Mouse (Mus musculus) midbrain, embryonic 12.5 days (tissue): ENCODE measurements at regions not wholly inside any gene's neighbourhood (a gene's known extent, or its start where the extent isn't known, plus 50 kb on each side); places are given as distances from the start of the nearest gene placed in this dataset.

ENCODE experiments used
- ATAC-seq: fragments of 200-750 bp; cut with Nextera tagmentation; 2 replicates; pipeline ENCODE4 v1.8.0; 2017; ENCODE audit warnings: low read depth, moderate TSS enrichment, moderate library complexity; ENCODE audit not compliant: low FRiP score
- H3K27ac ChIP-seq: fragments of 300-500 bp; sonication (generic); replicated peaks from 2 replicates; pipeline ENCODE4 v1.5.1; 2016; ENCODE audit warnings: mild to moderate bottlenecking
- H3K27me3 ChIP-seq: fragments of 300-500 bp; sonication (generic); 2 replicates; pipeline ENCODE4 v1.6.1; 2016; ENCODE audit warnings: mild to moderate bottlenecking
- H3K36me3 ChIP-seq: fragments of 300-500 bp; sonication (generic); 2 replicates; pipeline ENCODE4 v1.6.1; 2016
- H3K4me1 ChIP-seq: fragments of 300-500 bp; sonication (generic); 2 replicates; pipeline ENCODE4 v1.6.1; 2016
- H3K4me2 ChIP-seq: fragments of 300-500 bp; sonication (generic); replicated peaks from 2 replicates; pipeline ENCODE4 v1.6.1; 2016; ENCODE audit warnings: mild to moderate bottlenecking, moderate library complexity
- H3K4me3 ChIP-seq: fragments of 300-500 bp; sonication (generic); 2 replicates; pipeline ENCODE4 v1.5.1; 2016; ENCODE audit warnings: mild to moderate bottlenecking
- H3K9ac ChIP-seq: fragments of 300-500 bp; sonication (generic); replicated peaks from 2 replicates; pipeline ENCODE4 v1.6.1; 2016; ENCODE audit warnings: mild to moderate bottlenecking, moderate library complexity
- H3K9me3 ChIP-seq: fragments of 300-500 bp; sonication (generic); 2 replicates; pipeline ENCODE4 v1.6.1; 2016; ENCODE audit warnings: mild to moderate bottlenecking
- WGBS: fragments of 180-500 bp; shearing (Covaris S2); methylation state at CpG from one replicate; pipeline ENCODE4 v1.1.7; 2016; 5-methylcytosine and 5-hydroxymethylcytosine counted together

- ATAC-seq, result no peak
- 46% methylated on average over 1 of the region's 1 CpGs for WGBS
- H3K4me2 ChIP-seq, result no peak overlapping the region
- H3K4me3 ChIP-seq, result no peak overlapping the region
- no peaks in the 10 kb centered on the region for H3K36me3 ChIP-seq
- H3K27me3 ChIP-seq, result peaks cover 19% of the 10 kb centered on the region
- H3K4me1 ChIP-seq, result peaks cover 4% of the 10 kb centered on the region; the same call in 1 of the 2 replicates
- H3K27ac ChIP-seq, result no peak overlapping the region
- no peaks in the 10 kb centered on the region for H3K9me3 ChIP-seq
- H3K9ac ChIP-seq, result no peak overlapping the region
Observed at GRCm38 (mm10) chr2:147989616-147990015, 57.2 kb downstream of the Foxa2 start.

- no peak for ATAC-seq
- Histone ChIP-seq H3K9ac (no peak overlapping the region), H3K27ac (no peak overlapping the region), H3K4me3 (no peak overlapping the region), H3K27me3 (peaks cover 25% of the 10 kb centered on the region), H3K36me3 (no peaks in the 10 kb centered on the region), H3K4me2 (no peak overlapping the region), H3K4me1 (peaks cover 6% of the 10 kb centered on the region; the same call in 1 of the 2 replicates), H3K9me3 (no peaks in the 10 kb centered on the region)
Observed at GRCm38 (mm10) chr2:147988586-147988985, 58.2 kb downstream of the Foxa2 start.

GRCm38 (mm10) chr2:147985261-147985575 is 61.6 kb downstream of the Foxa2 start:
- no peak for ATAC-seq
- Histone ChIP-seq H3K4me1 (peaks cover 13% of the 10 kb centered on the region; the same call in 1 of the 2 replicates), H3K9ac (no peak overlapping the region), H3K4me3 (no peak overlapping the region), H3K36me3 (no peaks in the 10 kb centered on the region), H3K27ac (no peak overlapping the region), H3K9me3 (no peaks in the 10 kb centered on the region), H3K4me2 (no peak overlapping the region), H3K27me3 (peaks cover 38% of the 10 kb centered on the region)
- WGBS, result 83% methylated on average over 2 of the region's 2 CpGs

- Histone ChIP-seq H3K4me3 (no peak overlapping the region), H3K27me3 (peaks cover 41% of the 10 kb centered on the region), H3K4me1 (peaks cover 13% of the 10 kb centered on the region; the same call in 1 of the 2 replicates), H3K9ac (no peak overlapping the region), H3K9me3 (no peaks in the 10 kb centered on the region), H3K27ac (peak overlapping the region; percentile 8; the same call in 1 of the 2 replicates), H3K36me3 (no peaks in the 10 kb centered on the region), H3K4me2 (no peak overlapping the region)
- 44% methylated on average over 12 of the region's 12 CpGs for WGBS
- ATAC-seq, result peak; percentile 81
Observed at GRCm38 (mm10) chr2:147984547-147985260, 62.1 kb downstream of the Foxa2 start.

GRCm38 (mm10) chr2:147980929-147981479 is 65.8 kb downstream of the Foxa2 start:
- no peak overlapping the region for H3K4me3 ChIP-seq
- 37% methylated on average over 6 of the region's 6 CpGs for WGBS
- peaks cover 43% of the 10 kb centered on the region for H3K27me3 ChIP-seq
- H3K36me3 ChIP-seq, result no peaks in the 10 kb centered on the region
- H3K4me1 ChIP-seq, result peaks cover 13% of the 10 kb centered on the region; the same call in 1 of the 2 replicates
- H3K9me3 ChIP-seq, result no peaks in the 10 kb centered on the region
- no peak overlapping the region for H3K27ac ChIP-seq
- ATAC-seq, result peak; percentile 36; the same call in 1 of the 2 replicates
- H3K4me2 ChIP-seq, result no peak overlapping the region
- H3K9ac ChIP-seq, result no peak overlapping the region

GRCm38 (mm10) chr2:147980408-147980807 is 66.4 kb downstream of the Foxa2 start:
- ATAC-seq, result no peak
- no peaks in the 10 kb centered on the region for H3K36me3 ChIP-seq
- H3K9me3 ChIP-seq, result no peaks in the 10 kb centered on the region

GRCm38 (mm10) chr2:147979660-147980364 is 67.0 kb downstream of the Foxa2 start:
- H3K4me3 ChIP-seq, result no peak overlapping the region
- ATAC-seq, result no peak
- H3K9ac ChIP-seq, result no peak overlapping the region
- no peaks in the 10 kb centered on the region for H3K9me3 ChIP-seq
- H3K4me2 ChIP-seq, result no peak overlapping the region
- H3K36me3 ChIP-seq, result no peaks in the 10 kb centered on the region
- peaks cover 11% of the 10 kb centered on the region; the same call in 1 of the 2 replicates for H3K4me1 ChIP-seq
- peaks cover 35% of the 10 kb centered on the region for H3K27me3 ChIP-seq
- no peak overlapping the region for H3K27ac ChIP-seq
- 80% methylated on average over 4 of the region's 4 CpGs for WGBS

More at GRCm38 (mm10) chr2:147980408-147980807, 66.4 kb downstream of the Foxa2 start:
- H3K9ac ChIP-seq, result no peak overlapping the region
- WGBS, result 100% methylated on average over 1 of the region's 1 CpGs
- no peak overlapping the region for H3K4me2 ChIP-seq
- H3K4me3 ChIP-seq, result no peak overlapping the region
- H3K27ac ChIP-seq, result no peak overlapping the region
- peaks cover 13% of the 10 kb centered on the region; the same call in 1 of the 2 replicates for H3K4me1 ChIP-seq
- peaks cover 39% of the 10 kb centered on the region for H3K27me3 ChIP-seq

- Histone ChIP-seq H3K9me3 (no peaks in the 10 kb centered on the region), H3K4me1 (peaks cover 7% of the 10 kb centered on the region; the same call in 1 of the 2 replicates), H3K27me3 (peaks cover 31% of the 10 kb centered on the region), H3K9ac (no peak overlapping the region), H3K27ac (no peak overlapping the region), H3K36me3 (no peaks in the 10 kb centered on the region), H3K4me2 (no peak overlapping the region), H3K4me3 (no peak overlapping the region)
- no peak for ATAC-seq
- 86% methylated on average over 1 of the region's 1 CpGs for WGBS
Observed at GRCm38 (mm10) chr2:147979001-147979400, 67.8 kb downstream of the Foxa2 start.

- Histone ChIP-seq H3K4me1 (no peaks in the 10 kb centered on the region), H3K36me3 (no peaks in the 10 kb centered on the region), H3K4me3 (no peak overlapping the region), H3K27me3 (peaks cover 21% of the 10 kb centered on the region), H3K9ac (no peak overlapping the region), H3K9me3 (no peaks in the 10 kb centered on the region), H3K27ac (no peak overlapping the region), H3K4me2 (no peak overlapping the region)
- WGBS, result 63% methylated on average over 2 of the region's 2 CpGs
- ATAC-seq, result no peak
Observed at GRCm38 (mm10) chr2:147974776-147975175, 72.0 kb downstream of the Foxa2 start.

- peaks cover 10% of the 10 kb centered on the region; the same call in 1 of the 2 replicates for H3K4me1 ChIP-seq
- peak; percentile 47 for ATAC-seq
- no peak overlapping the region for H3K9ac ChIP-seq
- H3K4me3 ChIP-seq, result no peak overlapping the region
- H3K9me3 ChIP-seq, result no peaks in the 10 kb centered on the region
- H3K27ac ChIP-seq, result 0 out of 2 replicates have a peak overlapping the region, but pooled peaks have one; percentile 1
- peaks cover 24% of the 10 kb centered on the region for H3K27me3 ChIP-seq
- no peaks in the 10 kb centered on the region for H3K36me3 ChIP-seq
- WGBS, result 18% methylated on average over 10 of the region's 10 CpGs
- H3K4me2 ChIP-seq, result no peak overlapping the region
Observed at GRCm38 (mm10) chr2:147968671-147969070, 78.1 kb downstream of the Foxa2 start.

GRCm38 (mm10) chr2:147967829-147968529 is 78.8 kb downstream of the Foxa2 start:
- no peak overlapping the region for H3K27ac ChIP-seq
- H3K4me3 ChIP-seq, result no peak overlapping the region
- no peak overlapping the region for H3K4me2 ChIP-seq
- H3K9me3 ChIP-seq, result no peaks in the 10 kb centered on the region
- no peaks in the 10 kb centered on the region for H3K36me3 ChIP-seq
- H3K27me3 ChIP-seq, result peaks cover 18% of the 10 kb centered on the region
- H3K9ac ChIP-seq, result no peak overlapping the region
- WGBS, result 57% methylated on average over 9 of the region's 9 CpGs
- ATAC-seq, result no peak
- peaks cover 10% of the 10 kb centered on the region; the same call in 1 of the 2 replicates for H3K4me1 ChIP-seq
